Mouse (Mus musculus) E14TG2a.4 (cell line): ENCODE data around the gene Kcnip4.

ENCODE experiments used
- CTCF ChIP-seq: conservative IDR thresholded peaks from 2 replicates; pipeline ENCODE4 v1.5.1; 2014; ENCODE audit warnings: low read length
- NANOG ChIP-seq: IDR thresholded peaks from 2 replicates; pipeline ENCODE4 v1.6.1; 2014; ENCODE audit warnings: borderline replicate concordance, low read length, mixed read lengths
- POU5F1 ChIP-seq: IDR thresholded peaks from 2 replicates; pipeline ENCODE4 v1.6.1; 2014; ENCODE audit warnings: low read length, borderline replicate concordance

- no peak for TF ChIP-seq CTCF
- no peak for TF ChIP-seq NANOG
- no peak for TF ChIP-seq POU5F1
These were observed 39.0 kb upstream of the Kcnip4 start for GRCm38 (mm10) chr5:49563751-49564150.
